Mouse (Mus musculus) induced T-regulatory cell, adult 2 months (primary cell): ENCODE measurements around the gene Lamb2.
A peak's percentile ranks its signal among the peaks of the same experiment; 100 is the strongest.

Experiments
- DNase-seq: peaks from one replicate; pipeline ENCODE4 v3.0.0-alpha.2; 2012; ENCODE audit warnings: low read depth

Gene Lamb2

DNA sequence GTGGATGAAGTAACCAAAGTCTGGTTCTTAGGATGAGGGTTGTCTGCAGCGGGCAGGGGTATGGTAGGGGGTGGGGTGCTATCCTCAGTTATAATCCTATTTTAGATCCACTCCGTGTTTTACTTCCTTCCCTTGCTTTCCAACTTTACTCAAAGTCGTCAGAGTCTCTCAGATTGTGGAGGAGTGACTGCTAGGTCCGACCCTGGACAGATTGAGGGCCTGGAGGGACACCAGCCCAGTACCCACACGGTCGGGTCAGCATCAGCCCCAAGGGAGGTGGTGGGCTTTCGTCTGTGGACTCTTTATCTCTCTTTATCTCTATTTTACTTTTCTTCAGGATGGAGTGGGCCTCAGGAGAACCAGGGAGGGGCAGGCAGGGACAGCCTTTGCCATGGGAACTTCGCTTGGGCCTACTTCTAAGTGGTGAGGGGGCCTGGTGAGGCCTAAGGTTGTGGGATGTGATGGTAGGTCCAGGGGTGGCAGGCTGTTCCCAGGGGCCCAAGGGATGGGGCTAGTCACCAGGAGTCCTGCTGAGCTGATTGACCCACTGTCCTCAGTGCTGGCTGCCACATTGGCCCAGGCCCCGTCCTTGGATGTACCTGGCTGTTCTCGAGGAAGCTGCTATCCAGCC lies at the start of gene Lamb2:
Gene Lamb2, plus strand, starts transcription at position 16 of the 631 bp plus-strand sequence.
- DNase-seq: peak; percentile 36

GRCm38 (mm10) chr9:108431431-108432067 lies 48.0 kb upstream of the Lamb2 start:
- peak; percentile 26 for DNase-seq

DNA sequence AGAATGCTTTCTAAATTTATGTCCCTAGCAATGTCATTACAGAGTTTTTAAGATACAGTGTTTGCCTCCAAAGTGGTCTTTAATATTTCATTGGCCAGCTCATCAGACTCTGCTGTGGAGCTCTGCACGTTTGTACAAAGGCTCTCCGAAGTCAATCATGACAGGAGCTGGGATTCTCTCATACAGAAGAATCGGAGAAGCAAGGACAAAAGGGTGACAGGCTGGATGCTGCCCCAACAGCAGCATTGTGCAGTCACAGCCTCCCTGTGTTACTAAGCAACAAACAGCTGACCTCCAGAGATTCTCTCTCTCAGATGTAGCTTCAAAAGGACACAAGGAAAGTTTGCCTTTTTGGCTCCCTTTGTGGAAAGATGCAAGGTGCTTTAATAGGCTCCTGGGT lies 43.4 kb upstream of the Lamb2 start, which contains the start of gene BC048562:
Gene BC048562, plus strand, starts transcription at position 301 of the 400 bp plus-strand sequence.
- no peak for DNase-seq

DNA sequence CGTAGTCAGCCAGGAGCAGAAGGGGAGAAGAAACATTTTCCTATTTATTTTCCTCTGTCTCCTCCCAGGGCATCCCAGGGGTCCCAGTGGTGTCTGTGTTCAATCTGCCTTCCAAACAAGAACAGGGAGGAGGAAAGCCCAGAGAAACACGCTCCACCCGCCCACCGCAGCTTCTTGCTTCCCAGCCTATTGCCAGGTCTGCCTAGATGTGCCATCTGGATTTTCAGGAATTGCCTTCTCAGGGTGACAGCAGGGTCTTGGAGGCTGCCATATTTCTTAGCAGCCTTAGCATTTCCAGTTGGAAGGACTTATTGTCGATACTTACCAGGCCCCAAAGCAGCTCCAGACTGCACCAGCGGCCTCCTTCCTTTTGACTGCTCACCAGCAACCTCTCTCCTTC lies 40.4 kb upstream of the Lamb2 start:
- DNase-seq: no peak

DNA sequence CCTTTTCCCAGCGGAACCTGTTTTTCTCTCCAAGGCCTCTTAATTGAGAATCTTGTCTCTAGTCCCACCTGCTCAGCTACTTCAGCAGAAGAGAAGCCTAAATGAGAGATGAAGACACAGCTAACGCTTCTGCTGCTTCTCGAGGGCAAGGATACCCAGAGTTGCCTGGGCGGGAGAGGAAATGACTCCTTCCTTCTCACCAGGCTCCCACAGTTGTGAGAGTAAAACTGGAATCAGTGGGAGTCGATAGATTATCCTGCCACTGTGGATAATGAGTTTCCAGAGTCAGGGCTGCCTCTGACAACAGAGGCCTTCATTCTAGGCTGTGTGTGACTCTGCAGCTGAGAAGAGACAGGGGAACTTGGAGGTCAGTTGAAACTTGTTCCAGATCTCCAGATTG lies 39.1 kb upstream of the Lamb2 start:
- no peak for DNase-seq

DNA sequence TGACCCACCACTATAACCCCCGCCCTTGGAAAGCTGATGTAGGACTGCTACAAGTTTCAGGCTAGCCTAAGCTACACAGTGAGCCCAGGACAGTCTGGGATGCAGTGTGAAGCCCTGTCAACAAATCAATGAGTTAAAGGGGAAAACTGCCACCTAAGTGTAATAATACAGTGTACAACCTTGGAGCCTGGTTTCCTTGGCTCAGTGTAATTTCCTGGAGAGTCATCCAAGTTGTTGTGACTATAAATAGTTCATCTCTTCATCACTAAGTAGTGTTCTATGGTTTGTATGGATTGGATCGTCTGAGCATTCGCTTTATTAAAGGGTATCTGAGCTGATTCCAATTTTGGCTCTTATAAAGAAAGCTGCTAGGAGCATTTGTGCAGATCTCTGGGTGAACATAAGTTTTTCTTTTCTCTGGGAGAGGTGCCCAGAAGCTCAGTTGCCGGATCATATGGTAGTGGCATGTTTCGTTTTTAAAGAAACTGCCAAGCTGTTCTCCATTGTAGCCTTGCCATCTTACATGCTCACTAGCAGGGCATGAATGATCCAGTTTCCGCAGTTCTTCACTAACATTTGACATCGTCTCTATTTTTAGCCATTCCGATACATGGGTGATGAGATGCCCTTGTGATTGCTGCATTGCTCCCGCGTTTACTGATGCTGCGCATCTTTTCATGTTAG lies 38.2 kb upstream of the Lamb2 start:
- DNase-seq: no peak

DNA sequence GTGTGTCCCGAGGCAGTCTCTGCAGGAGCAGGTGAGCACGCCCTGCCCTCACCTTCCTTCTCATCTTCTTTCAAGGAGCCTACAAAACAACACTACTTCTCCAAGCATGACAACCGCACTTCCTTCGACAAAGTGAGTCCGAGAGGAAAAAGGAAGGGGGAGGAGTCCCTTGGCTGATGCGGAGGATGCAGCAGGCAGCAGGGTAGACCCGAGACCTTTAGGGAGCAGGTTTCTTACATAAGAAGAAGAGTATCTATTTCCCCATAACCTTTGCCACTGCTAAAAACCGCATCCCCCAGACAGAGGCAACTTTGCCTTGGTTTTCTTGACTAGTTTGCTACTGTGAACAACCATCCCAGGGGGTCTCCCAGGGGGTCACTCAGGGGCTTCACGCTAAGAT lies 34.4 kb upstream of the Lamb2 start:
- DNase-seq: peak; percentile 18

DNA sequence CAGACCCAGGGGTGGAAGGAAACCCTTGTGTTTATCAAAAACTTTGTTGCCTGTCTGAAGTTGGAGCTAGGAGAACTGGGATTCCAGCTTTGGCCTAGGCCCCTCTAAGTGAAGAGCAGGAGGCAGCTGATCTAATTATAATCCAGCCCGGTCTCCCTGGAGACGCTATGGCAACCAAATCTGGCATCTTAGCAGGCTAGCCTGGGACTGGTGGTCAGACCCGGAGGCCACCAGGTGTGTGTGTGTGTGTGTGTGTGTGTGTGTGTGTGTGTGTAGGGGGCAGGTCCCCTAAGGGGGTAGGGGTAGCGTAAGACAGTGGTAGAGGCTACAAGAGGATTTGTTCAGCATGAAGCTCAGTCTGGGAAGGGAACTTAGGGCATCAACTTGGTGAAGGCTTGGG lies 29.7 kb upstream of the Lamb2 start:
- no peak for DNase-seq

- DNase-seq: no peak
Measured at GRCm38 (mm10) chr9:108450292-108451169, 29.0 kb upstream of the Lamb2 start.

DNA sequence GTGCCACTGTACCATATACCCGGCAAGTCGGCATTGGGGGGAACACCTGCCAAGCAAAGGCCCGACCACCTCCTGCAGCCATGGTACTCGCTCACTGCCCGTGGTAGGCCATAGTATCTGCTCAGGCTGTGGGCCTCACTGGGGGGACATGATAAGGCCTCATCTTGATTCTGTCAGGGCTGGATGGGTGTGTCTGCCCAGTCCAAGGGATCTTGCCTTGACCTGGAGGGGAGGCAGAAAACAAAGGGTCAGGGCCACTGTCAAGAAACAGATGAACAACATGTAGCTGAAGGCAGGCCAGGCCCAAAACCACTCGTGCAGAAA lies 28.4 kb upstream of the Lamb2 start:
- no peak for DNase-seq

DNA sequence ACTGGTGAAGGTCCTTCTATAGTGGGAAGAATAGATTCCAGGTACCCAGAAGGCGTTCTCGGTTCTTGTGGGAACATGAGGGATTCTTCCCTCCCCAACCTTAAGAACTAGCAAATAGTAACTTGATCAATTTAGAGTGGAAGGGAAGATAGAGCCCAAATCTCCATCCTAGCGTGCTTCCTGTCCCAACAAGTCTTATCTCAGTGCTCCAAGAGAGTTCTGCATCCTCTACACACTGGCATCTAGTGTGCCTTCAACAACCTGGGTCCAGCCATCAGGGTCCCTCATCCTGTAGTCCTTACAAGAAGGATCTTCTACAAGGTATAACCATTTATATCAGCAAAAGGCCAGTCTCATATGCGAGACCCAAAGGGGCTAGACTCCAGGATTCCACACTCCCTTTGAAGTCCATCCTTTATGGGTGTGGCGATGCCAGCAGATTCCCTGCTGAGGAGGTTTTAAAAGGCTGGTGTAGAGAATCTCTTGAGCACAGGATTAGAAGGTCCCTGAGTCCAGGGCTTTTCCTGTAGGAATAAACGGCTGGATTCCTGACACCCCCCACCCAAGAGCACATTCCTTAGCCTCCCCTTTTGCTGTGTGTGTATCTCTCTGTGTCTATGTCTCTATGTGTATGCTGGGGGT lies 27.9 kb upstream of the Lamb2 start:
- peak; percentile 18 for DNase-seq

DNA sequence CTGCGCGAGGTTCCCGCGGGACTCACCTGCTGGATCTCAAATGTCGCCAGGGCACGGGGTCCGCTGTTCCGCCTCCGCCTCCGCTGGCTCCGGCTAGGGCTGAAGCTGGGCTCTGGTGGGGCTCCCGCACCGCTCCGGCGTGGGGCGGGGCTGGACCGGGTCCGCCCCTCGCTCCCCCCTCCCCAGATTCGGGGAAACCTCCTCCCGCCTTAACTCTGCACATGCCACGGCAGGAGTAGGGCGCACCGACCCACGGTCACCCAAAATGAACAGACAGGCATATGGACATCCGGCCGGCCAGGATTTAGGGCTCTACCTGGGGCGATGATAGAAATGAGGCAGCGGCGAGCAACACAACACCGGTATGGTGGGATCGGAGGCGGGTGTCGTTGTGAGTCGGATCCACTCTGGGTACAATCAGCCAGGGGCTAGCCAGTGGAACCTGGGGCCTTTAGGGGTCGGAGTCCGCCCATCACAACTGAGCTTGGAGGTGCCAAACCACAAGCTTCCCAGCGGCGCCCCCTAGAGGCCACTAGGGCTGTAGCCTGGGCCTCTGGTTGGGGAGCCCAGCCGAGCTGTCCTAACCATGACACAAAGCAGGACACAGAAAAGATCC lies 27.1 kb upstream of the Lamb2 start:
- peak; percentile 90 for DNase-seq

DNA sequence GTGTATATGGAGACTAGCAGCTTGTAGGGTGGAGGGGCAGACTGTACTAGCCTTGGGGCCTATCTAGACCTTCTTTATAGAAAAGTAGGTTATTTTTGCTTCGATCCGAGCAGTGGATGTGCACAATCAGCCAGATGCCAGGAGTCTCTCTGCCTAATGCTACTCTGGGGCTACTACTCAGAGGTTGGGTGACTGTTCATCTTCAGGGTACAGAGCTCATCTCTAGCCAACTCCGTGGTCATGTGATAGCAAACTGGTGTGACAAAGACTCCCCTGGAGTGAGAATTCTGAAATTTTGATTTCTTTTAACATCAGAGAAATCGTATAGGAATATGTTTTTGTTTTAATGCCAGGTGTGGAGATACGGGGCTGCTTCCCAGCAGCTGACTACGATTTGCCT lies 26.6 kb upstream of the Lamb2 start:
- no peak for DNase-seq

DNA sequence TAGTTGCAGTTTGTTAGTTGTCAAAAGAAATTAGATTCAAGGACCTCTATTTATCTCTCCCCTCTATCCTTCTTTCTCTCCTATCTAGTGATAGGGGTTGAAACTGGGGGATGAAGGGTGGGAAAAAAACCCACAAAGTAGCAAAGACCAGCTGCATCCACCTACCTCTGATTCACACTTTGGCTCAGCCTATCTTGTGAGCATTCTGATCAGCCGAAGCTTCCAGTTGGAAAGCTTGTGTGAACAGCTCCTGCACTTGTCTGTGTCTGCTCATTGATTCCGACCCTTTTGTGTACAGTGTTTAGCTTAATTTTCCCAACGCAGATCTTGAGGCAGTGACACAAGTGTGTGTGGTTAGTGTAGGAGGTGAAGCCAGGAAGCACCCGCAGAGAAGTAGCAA lies 26.1 kb upstream of the Lamb2 start:
- no peak for DNase-seq

DNA sequence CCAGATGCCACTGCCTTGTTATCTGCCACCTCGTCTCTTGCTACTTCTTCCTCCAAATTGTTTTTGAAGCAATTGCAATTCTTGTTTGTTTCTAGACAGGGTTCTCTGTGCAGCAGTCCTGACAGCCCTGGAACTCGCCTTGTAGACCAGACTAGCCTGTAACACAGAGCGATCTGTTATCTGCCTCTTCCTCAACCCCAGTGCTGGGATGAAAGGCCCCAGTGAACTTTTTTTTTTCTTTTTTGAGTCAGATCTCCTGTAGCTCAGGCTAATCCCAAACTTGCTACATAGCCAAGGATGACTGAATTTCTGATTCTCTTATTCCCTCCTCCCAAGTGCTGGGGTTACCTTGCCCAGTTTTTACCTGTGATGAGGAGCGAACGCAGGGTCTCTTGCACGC lies 25.1 kb upstream of the Lamb2 start:
- DNase-seq: no peak

GRCm38 (mm10) chr9:108455747-108456571 lies 23.6 kb upstream of the Lamb2 start:
- DNase-seq: no peak

DNA sequence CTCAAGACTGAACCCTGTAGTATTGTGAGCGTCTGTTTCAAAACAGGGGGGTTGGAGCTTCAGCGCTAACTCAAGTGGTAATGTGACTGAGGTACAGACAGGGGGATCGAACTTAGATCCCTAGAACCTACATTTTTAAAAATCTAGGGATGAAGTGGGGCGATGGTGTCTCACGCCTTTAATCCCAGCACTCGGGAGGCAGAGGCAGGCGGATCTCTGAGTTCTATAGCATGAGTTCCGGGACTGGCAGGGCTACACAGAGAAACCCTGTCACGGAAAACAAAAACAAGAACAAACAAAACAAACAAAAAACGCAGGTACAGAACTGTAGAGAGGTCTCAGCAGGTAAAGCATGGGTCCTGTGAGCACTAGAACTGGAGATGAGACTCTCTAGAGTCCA lies 22.6 kb upstream of the Lamb2 start:
- no peak for DNase-seq

GRCm38 (mm10) chr9:108459939-108460318 lies 19.6 kb upstream of the Lamb2 start:
- no peak for DNase-seq

- DNase-seq: peak; percentile 91
Measured at GRCm38 (mm10) chr9:108460319-108461178, 19.0 kb upstream of the Lamb2 start, which contains the start of gene Ccdc71. Gene Ccdc71 (plus strand): TSS chr9:108460527.

DNA sequence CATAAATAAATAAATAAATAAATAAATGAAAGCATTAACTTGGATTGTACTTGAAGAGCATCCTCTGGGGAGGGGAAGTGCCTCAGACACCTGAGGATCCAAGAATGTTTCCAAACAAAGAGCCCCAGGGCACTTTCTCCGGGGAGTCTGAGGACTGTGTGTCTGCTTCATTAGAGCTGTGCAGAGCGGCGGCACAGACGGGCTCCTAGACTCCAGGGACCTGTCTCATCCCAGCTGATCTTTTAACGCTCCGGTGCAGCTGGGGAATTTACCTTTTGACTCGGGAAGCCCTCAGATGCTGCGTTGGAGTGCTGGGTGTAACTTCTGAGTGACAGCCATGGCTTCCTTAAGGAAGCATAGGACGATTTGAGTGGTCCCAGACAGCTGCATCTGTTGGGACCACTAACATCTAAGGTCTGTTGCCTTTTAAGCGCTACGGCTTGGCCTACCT lies 18.3 kb upstream of the Lamb2 start, which contains the start of gene Klhdc8b:
Gene Klhdc8b, minus strand, starts transcription at position 401 of the 451 bp plus-strand sequence.
- DNase-seq: no peak
